Mouse (Mus musculus) layer of hippocampus, adult 2 months (tissue): ENCODE data around the gene Tgfa. TPM values are rescaled to one million over a fixed set of nuclear protein-coding genes. Genes with fewer than 3 reads are reported as not detected.
A peak's percentile ranks its signal among the peaks of the same experiment; 100 is the strongest.

Source experiments
- DNase-seq, 2 experiments: peaks; one replicate each; pipeline ENCODE4 v3.0.0; 2022; ENCODE audit warnings: low spot score in 2 of 2
- H3K27ac ChIP-seq: fragments of 200-600 bp; 2 replicates; pipeline ENCODE4 v1.8.1; 2022
- H3K4me3 ChIP-seq: fragments of 200-600 bp; 2 replicates; pipeline ENCODE4 v1.8.1; 2022; ENCODE audit warnings: mild to moderate bottlenecking
- CTCF ChIP-seq: fragments of 200-600 bp; conservative IDR thresholded peaks from 2 replicates; pipeline ENCODE4 v1.8.1; 2022; ENCODE audit warnings: antibody characterized with exemption, mild to moderate bottlenecking, moderate library complexity
- total RNA-seq, 2 experiments: library from RNA; stranded (reverse); gene quantifications; 2 replicates each; pipeline ENCODE4 v1.2.3; 2021

Gene Tgfa
- total RNA-seq, 2 experiments from 2014 or later: 28.3 to 32.0 TPM

DNA sequence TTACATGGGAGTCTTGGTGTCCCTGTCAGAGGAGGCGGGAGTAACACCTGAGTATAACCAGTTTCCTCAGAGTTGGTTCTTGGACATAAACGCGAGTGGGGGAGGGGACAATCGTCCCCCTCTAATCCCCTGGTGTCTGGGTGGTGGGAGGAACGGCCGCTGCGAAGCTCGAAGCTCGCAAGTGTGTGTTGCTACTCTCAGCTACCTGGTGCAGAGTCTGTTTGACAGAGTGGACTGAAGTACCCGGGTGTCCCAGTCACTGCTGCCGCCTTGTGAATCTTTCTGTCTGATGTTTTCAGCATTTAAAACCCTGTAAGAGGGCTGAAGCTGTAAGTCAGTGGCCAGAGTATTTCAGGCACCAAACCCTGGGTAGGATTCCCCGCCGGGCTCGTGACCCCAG lies 1.0 kb downstream of the Tgfa start:
- Histone ChIP-seq H3K4me3 (peak overlapping the region; percentile 85), H3K27ac (peak overlapping the region; percentile 89)
- no peak for TF ChIP-seq CTCF
- no peak for DNase-seq

DNA sequence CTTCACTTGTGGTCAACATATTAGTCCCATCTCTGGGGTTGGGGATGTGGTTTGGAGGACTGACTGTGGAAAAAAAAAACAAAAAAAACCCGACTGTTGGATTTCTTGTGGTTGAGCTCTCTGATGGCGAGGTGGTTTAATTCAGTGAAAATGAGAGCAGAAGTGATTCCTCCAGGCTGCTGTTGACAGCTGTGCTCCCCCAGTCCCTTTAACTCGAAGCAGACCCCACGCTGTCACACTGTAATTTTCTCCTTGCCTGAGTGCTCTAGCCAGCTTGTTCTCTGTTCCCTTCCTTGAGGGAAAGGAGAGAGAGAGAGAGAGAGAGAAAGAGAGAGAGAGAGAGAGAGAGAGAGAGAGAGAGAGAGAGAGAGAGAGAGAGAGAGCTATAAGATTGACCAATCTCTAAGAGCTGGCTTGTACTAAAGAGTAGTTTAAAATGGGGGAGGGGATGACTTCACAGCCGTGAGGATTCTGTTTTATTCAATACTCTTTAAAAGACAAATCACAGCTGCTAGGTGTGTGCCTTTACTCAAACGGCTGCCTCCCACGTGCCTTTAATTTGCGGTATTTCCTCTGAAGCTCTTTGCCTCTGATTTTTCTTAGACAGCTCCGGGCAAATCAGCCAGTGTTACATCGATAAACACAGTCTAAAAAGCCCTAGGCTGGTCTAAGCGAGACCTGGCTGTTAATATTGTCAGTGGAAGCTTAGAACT lies 2.3 kb downstream of the Tgfa start:
- H3K4me3 ChIP-seq: peak overlapping the region; percentile 85
- peak overlapping the region; percentile 89 for H3K27ac ChIP-seq
- TF ChIP-seq CTCF: no peak
- DNase-seq: no peak

DNA sequence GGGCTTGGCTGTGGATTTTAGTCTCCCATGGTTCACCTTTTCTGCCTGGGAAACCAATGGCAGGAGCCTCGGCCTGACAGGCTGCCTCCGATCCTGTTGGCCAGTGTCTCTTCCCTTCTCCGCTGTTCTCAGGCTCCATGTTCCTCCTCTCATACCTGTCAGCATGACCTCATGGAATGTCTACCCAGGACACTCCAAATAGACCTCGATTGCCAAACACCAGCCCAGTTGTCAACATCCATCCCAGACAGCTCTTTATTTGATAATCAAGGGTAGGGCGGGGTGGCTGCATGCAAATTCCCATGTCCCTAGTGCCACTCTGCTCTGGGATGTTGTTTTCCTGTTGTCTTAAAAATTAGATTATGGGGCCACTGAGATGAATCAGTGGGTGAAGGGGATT lies 5.9 kb downstream of the Tgfa start:
- TF ChIP-seq CTCF: no peak
- H3K4me3 ChIP-seq: no peak overlapping the region
- no peak for DNase-seq

DNA sequence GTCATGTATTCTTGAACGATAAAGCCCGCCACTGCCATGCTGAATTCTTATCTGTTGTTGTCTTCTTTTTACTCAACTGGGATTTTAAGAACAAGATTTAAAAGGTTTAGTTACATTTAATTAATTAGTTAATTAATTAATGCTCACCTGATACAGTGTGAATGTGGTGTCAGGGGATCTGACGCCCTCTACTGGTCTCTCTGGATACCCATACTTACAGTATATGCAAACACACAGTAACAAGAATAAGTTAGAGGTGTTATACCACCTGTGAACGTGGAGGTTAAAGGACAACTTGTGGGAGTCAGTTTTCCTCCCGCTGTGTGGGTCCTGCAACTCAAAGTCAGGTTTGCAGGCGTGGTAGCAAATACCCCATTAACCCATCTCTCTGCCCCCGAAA lies 8.1 kb downstream of the Tgfa start:
- no peak for DNase-seq
- no peak overlapping the region for H3K27ac ChIP-seq
- TF ChIP-seq CTCF: peak; percentile 70
- no peak overlapping the region for H3K4me3 ChIP-seq

More for the DNA sequence above, 5.9 kb downstream of the Tgfa start:
- H3K27ac ChIP-seq: no peak overlapping the region

DNA sequence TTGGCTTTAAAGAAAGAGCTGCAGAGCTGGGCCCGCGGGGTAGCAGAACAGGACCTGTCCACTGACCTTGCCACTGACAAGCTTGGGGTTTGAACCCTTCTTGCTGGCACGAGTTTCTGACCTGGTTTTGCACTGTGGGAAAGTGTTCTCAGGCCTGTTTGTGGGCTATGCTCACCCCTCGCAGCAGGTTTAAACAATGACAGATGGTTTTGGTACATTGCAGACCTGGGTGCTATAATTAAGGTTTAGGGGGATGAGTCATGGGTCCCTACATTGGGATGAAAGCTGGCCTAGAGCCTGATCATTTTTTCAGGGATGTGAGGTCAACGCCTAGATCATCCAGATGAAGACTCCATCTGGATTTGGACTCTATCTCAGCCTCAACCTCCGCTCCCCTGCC lies 11.0 kb downstream of the Tgfa start:
- peak overlapping the region; percentile 71 for H3K27ac ChIP-seq
- no peak overlapping the region for H3K4me3 ChIP-seq
- TF ChIP-seq CTCF: no peak
- DNase-seq: no peak

DNA sequence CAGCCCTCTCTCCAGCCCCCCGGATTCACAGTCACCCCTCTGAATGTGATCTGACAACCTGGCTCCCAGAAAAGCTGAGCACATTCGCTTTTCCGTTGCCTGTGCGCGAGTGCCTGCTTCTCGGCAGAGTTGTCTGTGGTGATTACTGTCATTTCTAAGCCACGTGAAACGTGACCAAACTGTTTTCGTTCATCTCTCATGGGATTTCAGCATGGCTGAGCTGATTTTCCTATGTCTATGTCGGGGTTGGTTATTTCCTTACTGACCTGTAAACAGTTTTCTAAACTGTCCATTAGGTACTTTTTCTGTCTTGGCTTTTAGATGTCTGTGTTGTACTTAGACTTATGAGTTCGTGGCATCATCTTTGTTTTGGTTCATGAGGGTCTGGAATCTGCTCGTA lies 12.0 kb downstream of the Tgfa start:
- no peak overlapping the region for H3K4me3 ChIP-seq
- TF ChIP-seq CTCF: no peak
- peak overlapping the region; percentile 71 for H3K27ac ChIP-seq
- no peak for DNase-seq

DNA sequence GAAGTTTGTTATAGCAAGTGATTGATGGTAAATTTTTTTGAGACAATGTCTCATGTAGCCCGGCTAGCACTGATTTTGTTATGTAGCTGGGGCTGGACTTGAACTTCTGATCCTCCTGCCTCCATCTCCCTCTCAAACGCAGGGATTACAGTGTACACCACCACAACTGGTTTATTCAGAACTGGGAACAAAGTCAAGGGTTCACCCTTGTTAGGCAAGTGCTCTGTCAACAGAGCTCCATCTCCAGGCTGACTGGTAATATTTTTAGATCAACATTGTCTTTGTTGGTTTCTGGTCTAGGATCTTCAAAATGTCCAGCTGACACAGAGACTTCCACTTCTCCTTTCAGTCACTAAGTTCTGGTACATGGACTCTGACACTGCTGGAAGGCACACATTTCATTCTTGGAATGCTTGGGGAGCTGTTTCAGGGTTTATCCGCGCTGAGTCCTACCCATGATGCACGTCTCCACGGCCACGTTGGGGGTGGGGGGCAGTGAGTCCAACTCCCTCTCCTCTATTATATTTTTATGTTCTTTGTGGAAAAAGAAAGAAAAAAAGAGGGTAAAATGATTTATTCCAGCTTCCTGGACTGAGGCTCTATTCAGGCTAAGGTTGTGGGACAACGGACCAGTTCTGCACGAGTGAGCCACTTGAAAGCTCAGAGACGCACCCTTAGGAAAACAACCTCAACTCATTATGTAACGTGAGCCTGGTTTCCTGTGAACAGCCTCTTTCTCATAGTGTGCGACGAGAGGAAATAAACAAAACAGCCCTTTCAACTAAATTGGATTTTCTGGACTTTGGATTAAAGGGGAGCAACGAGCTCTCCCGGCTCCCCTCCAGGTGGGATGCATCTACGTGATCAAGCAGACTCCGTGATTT lies 14.4 kb downstream of the Tgfa start:
- Histone ChIP-seq H3K27ac (peak overlapping the region; percentile 71), H3K4me3 (peak overlapping the region; percentile 27; the same call in 1 of the 2 replicates)
- TF ChIP-seq CTCF: no peak
- DNase-seq: no peak

DNA sequence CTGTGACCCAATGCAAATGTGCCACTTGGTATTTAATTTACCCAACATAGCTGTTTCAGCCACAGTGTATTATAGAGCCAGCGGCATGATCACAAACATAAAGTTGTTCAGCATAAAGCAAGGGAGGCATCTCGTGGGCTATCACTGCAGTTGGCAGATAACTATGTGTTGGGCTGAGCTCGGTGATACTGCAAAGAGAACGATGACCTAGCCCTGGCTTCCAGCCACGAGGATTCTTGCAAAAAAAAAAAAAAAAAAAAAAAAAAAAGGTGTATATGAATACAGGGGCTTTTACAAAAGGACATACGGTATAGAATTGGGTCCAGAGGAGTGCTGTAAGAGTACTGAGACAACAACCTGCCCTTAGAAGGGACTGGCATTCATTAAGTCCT lies 15.0 kb downstream of the Tgfa start:
- no peak for TF ChIP-seq CTCF
- H3K4me3 ChIP-seq: peak overlapping the region; percentile 27; the same call in 1 of the 2 replicates
- no peak for DNase-seq
- H3K27ac ChIP-seq: peak overlapping the region; percentile 71

DNA sequence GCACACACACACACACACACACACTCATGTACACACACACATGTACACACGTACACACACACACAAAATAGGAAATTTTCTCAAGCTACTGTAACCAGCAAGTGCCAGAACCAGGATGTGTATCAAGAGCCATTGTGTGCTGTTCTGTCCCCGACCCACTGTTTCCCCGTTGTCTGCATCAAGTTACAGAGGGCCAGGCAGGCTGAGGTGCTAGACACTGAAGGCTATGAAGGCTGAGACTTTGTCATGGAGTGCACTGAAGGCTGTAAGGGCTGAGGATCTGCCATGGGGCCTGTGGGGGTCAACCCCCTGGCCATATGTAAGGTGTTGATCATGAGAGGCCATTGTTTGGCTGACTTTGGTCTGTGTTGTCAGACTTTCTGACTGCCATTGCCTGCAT lies 15.6 kb downstream of the Tgfa start:
- no peak for DNase-seq
- TF ChIP-seq CTCF: no peak
- no peak overlapping the region for H3K4me3 ChIP-seq
- H3K27ac ChIP-seq: peak overlapping the region; percentile 12; the same call in 1 of the 2 replicates

DNA sequence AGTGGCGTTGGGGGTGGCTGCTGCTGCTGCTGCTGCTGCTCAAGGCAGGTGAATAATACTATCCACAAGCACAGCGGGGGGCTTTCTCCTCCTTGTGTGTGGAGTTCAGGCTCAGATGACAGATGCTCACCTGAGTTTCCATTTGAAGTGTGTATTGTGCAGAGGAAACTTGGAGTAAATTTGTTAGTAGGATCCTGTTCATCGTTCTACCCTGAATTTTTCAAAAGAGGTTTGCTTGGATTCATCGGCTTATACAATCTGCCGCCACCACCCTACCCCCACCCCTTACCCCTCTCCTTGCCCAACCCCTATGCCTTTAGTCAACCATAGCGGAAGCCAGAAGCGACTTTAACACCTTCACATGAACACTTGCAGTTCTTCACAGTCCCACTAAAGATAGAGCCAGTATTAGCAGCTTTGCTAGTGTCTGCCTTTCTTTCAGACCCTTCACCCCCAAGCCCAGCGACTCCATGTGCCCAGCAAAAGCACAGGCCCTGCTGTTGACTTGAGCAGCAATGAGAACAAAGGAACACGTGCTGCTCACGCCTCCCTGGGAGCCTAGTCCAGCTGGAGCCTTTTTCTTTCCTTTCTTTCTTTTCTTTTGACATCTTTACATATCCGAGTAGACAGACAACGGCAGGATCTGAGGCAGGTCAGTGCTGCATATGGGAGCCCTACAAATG lies 16.2 kb downstream of the Tgfa start:
- no peak overlapping the region for H3K4me3 ChIP-seq
- TF ChIP-seq CTCF: no peak
- peak overlapping the region; percentile 37; the same call in 1 of the 2 replicates for H3K27ac ChIP-seq
- DNase-seq: no peak

DNA sequence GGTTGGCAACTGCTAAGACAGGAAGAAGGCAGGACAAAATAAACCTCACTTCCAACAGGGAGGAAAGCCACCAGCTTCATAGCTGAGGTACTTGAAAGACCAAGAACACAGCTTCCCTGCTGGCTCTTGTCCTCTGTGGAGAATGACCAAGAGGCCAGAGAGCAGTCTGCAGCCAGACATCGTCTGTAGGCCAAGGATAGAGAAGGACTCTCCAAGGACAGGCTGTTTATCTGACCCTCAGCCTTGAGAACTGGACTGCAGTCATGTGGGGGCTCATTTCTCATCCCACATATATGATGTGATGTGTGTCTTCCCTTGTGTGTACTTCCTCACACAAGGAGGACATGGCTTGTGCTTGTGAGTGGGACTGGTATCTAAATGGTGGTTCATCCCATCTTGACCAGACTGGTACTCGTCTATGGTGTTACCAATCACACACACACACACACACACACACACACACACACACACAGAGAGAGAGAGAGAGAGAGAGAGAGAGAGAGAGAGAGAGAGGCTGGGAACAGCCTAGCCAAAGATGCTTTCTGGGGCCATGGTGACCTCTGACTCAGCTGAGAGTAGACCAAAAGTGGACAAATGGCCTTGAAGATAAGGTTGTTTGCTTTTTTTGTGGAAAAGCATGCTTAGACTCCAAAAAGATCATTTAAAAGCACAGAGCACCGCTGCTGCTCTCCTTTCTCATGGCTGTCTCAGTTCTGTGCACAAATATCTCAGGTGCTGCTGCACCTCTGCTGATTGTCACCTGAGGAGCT lies 18.0 kb downstream of the Tgfa start:
- H3K4me3 ChIP-seq: no peak overlapping the region
- no peak for TF ChIP-seq CTCF
- DNase-seq: no peak
- H3K27ac ChIP-seq: peak overlapping the region; percentile 32; the same call in 1 of the 2 replicates

DNA sequence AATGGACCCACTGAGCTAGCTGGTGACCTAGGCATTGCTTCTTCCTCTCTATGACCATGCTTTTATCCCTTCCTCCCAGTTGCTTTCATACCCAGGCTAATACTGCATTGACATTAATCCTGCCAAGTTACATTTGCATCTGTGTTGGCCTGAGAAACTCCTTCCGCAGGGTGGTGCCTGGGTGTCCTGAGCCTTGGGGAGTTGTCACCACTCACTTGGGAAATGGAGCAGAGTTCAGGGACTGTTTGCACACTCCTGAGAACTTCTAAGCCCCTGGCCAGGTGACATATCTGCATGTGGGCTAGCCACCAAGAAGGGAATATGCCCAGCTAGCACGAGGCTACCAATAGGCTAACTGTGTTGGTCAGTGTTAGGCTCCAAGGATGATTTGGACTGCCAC lies 23.0 kb downstream of the Tgfa start:
- H3K27ac ChIP-seq: no peak overlapping the region
- no peak for DNase-seq
- no peak for TF ChIP-seq CTCF

More for the DNA sequence above, 23.0 kb downstream of the Tgfa start:
- no peak overlapping the region for H3K4me3 ChIP-seq
